Mouse (Mus musculus) adrenal gland, adult 2 months (tissue): ENCODE results near the gene Gm20388. TPM values are rescaled to one million over a fixed set of nuclear protein-coding genes. Genes with fewer than 3 reads are reported as not detected.
A peak's percentile ranks its signal among the peaks of the same experiment; 100 is the strongest.

Experiments
- DNase-seq: peaks from one replicate; pipeline ENCODE4 v3.0.0; 2021
- polyA plus RNA-seq: library from polyadenylated mRNA; depleted of rRNA; stranded (reverse); fragments of >200 nt; gene quantifications from 2 replicates; pipeline ENCODE4 v1.2.3, GENCODE M21; 2012
- total RNA-seq, 2 experiments: library from RNA; stranded (reverse); gene quantifications; 2 replicates each; pipeline ENCODE4 v1.2.3; 2021

Gm20388 gene
- total and polyA plus RNA-seq, 3 experiments: 5.9 to 50.1 (median 9.9) TPM

DNA sequence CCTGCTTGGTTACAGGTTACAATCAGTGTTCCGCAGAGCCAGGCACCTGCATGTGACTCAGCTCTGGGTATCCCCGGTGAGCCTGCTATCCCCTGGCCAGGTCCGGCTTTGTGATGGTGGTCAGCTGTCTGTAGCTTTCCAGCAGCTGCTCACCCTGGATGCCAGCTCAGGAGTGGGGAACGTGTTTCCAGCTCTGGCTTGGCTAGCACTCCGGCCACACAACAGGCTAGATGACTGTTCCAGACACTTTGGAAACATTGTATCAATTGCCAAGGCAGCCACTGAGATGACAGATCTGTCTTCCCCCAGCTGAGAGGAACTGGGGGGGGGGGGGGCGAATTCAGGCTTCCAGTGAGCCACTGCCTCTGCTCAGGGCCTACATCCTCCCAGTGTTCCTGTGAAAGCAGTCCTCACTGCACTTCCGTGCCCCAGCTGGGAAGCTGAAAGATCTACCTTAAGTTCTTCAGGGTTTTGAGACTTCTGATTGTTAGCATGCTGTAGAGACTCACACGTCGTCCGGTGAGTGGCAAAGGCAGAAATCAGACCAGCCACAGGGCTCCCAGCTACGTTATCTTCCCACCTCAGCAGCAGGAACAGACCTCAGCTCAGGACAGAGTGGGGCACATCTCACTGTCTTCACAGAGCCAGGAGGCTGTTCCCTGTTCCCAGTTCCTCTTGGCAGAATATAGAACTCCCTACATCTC is 4408.1 kb downstream of the Gm20388 start:
- DNase-seq: no peak

DNA sequence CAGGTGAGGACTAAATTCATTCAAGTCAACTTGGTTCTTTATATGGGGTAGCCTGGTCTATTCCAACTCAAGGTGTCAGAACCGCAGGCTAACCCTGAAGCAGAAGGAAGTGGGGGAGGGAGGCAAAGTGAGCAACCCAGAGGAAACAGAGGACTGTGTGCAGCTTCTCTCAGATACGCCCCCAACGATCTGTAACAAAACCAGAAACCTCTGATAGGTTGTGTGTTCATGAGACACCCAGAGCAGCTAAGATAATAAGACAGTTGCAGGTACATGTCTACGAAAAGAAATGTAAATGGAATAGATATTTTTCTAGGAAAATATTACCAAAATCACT is 4408.6 kb downstream of the Gm20388 start:
- DNase-seq: no peak

DNA sequence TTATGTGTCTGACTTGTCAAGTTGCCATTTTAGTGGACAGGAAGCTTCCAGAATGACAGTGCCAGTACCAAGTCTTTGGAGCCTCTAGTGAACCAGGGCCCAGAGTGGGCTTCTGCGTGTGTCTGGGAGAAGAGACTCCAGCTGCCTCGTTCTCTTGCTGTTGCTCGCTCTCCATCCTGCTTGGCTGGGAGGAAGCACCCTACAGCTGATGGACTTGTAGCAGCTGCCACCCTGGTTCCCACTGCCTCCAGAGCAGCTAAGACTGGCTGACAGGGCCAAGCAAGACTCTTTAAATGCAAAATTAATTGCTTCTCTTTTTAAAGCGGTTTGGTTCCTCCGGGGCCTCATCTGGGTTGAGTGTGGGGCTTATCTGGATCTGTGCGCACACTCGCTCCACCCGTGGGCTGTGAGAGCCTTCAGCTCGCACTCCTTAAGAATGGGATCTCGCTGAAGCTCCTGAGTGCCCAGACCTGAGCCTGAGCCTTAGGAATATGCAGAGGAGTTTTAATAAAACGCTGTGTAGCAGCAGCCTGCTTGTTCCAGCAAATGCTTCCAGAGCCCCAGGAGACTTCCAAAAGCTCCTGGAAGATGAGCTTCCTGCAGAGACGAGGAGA is 4410.7 kb downstream of the Gm20388 start:
- DNase-seq: no peak

DNA sequence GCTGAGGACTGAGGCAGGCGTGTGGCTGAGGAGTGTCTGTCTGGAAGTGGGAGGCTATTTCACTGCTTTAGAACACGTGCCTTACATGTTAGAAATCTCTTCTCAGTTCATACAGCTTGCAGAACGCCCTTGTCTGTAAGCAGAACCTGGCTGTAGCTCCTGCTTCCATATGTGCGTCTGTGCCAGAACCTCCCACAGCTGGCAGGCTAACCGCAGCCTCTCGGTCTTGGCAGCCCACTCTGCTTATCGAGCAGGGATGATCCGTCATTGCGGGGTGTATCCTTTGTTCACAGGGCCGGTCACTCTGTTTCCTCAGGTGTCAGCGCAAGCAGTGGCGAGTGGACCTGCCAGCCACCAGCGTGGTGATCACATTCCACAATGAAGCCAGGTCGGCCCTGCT is 4412.7 kb downstream of the Gm20388 start:
- DNase-seq: no peak

DNA sequence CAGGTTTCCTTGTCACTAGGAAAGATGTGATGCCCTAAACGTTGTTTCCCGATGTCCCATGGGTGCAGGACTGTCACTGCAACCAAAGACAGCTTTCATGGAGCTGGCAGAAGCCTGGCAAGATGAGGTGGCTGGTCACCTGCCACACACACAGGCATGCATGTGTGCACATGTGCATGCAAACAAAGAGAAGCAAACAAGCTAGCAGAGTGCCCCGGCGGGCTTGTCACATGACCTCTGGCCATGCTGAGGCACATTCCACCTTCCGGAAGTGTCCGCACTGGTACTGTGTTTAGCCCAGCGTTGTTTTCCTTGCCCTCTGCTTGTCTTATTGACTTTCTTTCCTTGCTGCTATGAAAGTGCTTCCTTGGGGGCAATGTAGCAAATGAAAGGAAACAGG is 4417.6 kb downstream of the Gm20388 start:
- no peak for DNase-seq

DNA sequence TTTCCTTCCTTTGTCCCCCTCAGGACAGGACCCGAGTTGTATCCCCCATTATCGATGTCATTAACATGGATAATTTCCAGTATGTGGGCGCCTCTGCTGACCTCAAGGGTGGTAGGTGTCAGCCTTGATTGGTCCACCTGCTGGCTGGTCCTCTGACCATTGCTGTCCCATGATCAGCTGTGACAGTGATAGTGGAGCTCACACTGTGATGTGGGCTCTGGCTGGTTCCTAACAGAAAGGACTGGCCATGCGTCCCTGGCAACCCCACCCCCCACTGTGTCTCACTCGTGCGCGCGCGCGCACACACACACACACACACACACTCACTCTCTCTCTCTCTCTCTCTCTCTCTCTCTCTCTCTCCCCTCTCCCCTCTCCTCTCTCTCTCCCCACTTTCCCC is 4419.0 kb downstream of the Gm20388 start:
- DNase-seq: no peak

DNA sequence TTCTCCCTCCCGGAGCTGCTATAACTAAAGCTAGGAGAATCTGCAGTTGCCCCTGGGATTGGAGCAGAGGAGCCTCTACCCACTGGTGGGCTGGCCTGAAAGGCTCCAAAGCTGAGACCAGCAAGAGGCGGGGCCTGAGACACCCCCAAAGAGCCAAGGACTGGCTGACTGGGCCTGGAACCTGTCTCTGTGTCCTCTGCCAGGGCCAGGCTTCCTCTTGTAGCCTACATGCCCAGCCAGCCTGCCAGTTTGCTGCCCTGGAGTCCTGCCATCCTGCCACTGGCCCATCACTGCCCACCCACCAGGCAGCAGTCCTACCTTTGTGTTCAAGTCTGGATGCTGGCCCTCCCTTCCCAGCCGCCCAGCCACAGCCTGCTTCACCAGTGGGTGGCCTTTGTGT is 4419.8 kb downstream of the Gm20388 start:
- no peak for DNase-seq

DNA sequence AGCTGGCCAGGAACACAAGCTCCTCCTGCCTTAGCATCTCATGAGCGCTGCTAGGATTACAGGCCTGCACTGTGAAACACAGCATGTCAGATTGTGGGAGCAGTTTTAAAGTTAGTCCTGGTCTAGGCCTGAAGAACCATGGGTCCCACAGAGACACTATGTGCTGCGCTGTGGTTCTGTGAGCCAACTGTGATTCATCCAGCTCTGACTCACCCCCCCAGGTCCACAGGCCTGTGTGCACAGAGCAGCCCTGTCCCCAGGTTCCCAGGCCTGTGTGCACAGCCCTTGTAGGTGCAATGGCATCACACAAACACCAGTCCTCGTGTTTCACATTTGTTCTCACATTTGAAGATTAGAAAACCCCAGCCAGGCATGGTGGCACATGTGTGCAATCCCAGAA is 4420.5 kb downstream of the Gm20388 start:
- DNase-seq: peak; percentile 69

DNA sequence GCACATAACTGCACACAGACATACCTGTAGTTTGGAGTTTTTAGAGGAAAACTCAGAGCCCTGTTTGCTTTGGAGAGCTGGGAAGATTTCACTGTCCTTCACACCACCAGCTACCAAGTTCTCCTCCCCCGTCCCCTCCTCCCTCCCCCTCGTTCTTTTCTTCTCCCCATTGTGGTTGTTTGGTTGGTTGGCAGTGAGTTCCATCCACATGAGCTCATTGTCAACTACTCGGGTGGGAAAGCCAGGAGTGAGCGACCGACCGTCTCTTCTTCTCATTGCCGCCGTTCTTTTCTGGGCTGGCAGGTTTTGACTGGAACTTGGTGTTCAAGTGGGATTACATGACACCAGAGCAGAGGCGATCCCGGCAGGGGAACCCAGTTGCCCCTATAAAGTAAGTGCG is 4421.1 kb downstream of the Gm20388 start:
- DNase-seq: no peak

DNA sequence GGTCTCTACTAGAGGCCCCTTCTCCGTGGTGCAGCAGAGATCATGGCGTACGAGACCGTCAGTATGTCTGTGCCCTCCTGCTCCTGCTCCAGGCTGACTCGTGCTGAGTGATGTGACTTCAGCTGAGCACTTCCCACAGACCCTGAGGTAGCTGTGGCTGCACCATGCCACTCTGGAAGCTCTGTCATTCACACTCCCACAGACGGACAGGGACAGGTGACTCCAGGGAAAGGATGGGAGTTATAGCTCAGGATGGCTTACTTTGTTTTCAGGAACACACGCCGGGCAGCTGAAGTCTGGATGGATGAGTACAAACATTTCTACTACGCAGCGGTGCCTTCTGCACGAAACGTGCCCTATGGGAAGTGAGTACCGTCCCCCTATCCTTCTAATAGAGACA is 4425.7 kb downstream of the Gm20388 start:
- DNase-seq: no peak

DNA sequence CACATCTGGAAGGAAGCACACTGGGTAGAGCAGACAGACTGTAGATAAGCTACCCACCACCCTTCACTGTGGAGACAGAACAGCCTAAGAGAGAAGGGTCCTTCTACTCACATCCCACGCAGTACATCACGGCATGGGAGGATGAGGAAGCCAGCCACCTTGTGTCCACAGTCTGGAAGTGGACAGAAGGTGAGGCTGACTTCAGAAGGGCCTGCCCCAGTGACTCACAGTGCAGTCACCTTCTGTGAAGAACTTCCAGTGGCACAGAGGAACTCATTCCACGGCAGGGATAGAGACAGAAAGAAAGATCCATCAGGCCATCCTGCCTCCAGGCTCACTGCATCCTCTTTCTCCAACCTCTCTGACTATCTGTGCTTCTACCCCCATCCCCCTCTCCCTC is 4429.1 kb downstream of the Gm20388 start:
- DNase-seq: peak; percentile 34

DNA sequence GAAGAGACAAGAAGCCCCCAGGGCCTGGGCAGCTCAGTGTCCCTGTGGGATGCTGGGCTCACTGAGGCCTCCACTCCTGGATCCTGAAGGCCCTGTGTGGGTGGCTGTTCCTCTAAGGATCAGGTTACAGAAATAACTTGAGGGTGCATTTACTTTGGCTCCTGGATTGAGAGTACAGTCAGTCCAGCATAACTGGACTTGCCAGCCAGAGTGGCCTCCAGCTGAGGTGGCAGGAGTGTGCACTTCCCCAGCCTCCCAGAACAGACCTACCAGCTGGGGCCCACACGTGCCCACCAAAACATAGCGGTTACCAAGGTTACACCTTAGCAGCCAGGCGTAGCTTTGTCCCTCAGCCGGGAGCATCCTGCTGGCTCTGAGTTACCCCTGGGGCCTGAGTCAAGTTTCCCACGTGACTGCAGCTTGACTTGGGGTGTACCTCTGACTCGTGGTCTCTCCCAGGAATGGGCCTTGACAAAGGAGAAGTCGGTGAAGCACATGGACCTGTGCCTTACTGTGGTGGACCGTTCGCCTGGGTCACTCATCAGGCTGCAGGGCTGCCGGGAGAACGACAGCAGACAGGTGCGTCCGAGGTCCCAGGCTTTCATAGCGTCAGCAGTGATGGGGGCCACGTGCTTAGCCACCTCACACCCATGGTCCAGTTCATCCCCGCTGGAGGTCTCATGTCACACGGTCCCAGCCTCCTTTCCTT is 4429.9 kb downstream of the Gm20388 start:
- DNase-seq: no peak

DNA sequence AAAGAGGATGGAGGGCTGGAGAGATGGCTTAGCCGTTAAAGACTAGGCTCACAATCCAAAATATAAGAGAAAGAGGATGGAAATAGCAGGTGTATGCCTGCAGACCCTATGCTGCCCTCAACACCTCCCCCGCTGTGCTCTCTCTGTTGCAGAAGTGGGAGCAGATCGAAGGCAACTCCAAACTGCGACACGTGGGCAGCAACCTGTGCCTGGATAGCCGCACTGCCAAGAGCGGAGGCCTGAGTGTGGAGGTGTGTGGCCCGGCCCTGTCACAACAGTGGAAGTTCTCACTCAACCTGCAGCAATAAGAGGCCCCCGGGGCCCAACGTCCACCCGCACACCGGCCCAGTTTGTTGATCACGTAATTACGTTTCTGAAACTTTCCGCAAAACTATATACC is 4432.5 kb downstream of the Gm20388 start:
- DNase-seq: no peak

DNA sequence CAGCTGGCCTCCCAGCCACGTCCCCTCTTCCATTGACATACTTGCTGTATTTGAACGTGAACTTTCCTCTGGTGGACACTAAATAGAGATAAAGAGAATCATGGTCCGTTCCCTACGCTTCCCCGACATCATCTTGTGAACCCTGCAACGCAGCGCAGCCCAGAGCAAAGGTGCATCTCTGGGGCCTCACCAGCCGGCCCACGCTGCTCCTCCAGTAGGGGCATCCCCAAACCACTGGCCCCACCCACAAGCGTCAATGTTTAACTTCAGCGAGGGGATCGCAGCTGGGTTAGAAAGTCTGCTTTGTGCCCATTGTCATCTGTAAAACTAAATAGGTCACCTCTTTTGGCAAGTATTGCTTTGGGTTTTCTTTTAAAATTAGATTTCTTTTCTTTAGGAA is 4433.4 kb downstream of the Gm20388 start:
- DNase-seq: no peak

DNA sequence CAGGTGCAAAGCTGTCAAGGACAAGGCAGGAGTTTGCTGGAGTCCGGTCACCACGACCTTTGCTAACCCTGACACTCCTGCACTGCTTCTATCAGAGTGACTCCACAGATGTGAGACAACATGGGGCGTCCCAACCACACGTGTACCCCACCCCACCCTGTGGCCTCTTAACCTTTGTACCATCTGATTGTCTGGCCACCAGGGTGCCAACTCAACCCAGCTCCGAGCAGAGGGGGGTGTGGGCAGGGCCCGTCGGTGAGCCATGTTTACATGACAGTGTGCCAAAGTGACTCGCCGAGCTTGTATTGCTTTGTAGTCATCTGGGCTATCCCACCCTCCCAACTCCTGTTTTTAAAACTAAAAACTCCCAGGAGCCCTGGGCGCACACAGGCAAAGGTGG is 4434.5 kb downstream of the Gm20388 start:
- no peak for DNase-seq

DNA sequence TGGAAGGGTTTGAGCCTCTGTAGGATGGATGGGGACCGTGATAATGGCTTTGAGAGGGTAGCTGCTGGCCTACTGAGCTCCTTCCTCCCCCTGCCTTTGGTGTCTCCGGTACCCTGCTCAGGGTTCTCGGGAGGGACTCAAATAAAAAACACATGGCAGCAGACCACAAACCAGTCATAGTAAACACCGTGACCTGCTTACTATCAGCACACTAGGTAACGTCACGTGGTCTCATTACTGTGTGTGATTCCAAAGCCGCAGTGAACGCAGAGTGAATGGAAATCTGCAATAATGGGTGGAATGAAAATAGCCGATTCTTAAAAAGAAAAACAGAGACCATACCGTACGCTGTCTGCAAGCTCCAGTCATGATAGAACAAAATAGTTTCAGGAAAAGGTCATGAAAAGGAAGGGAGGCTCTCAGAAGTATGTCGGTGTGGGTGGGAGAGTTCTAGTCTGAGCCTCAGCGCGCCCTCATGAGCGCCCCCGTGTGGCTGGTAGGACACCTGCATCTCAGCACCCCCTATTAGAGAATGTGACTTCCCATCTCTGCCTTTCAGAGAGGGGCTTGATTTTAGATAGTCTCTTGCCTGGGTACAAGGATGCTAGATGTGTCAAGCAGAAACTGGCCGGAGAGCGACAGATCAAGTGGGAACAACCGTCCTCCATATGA is 4436.3 kb downstream of the Gm20388 start:
- DNase-seq: peak; percentile 49

DNA sequence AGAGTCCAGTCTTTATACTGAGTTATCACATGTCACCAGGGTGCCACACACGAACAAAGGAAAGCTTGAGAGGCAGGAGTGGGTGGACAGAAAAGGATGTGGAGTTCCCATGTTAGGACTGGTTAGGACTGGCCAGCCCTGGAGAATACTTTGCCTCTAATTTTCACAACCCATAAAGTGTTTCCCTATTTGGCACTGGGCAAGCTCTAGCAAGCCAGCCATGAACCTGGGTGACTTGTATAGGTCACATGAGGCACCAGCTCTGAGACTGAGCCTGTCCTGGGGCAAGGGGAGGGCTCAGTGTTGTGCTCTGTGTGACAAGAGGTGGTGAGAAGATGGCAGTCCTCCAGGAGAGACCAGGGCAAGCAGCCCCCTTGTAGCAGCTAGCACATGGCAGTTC is 4437.4 kb downstream of the Gm20388 start:
- no peak for DNase-seq

DNA sequence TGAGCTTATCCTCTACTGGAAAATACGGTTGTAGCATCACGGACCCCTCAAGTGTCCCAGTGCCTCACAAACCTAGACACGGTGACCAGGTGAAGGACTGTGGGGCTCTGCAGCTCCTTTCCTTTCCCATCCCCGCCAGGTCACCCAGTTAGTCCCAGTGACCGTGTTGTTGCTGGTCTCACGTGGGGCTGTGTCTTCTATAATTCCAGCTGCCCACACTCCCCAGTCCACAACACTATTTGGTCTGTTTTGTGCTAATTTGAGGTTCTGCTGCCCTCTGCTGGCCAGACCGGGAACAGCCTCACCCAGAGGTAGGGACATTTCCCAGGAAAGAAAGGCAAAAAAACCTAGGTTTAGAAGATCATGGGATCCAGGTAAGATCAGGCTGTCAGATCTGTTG is 4439.0 kb downstream of the Gm20388 start:
- DNase-seq: peak; percentile 82

DNA sequence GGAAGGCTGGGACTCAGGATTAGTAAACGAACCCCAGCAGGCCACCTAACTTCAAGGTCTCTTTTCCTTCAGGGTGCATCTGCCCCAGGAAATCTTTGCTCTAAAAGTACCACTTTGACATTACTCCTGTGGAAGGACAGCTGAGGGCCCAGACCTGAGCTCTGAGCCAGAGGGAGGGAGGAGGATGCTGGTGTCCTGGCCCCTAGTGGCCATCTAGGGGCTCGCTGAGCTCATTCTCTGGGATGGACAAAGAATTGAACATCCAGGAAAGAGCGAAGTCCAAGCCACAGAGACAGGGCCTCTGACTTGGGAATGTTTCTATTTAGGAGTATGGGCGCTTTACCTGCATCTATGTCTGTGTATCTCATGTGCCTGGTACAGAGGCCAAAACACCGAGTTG is 4441.0 kb downstream of the Gm20388 start:
- DNase-seq: no peak

DNA sequence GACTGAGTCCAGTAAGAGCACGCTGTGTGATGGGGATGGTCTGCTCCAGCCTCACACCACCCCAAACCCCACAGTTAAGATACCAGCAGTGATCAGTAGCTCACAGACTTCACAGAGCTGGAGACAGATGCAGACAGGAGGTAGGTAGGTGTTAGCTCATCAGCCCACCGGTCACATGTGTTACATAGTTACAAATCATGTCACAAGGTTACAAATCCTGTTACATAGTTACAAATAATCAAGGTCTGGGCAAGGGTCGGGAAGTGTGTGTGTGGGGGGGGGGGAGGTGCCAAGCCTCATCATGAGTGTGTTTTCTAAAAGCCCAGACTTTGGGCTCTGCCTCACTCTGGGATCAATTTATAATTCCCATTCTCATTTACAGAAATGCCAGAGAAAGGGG is 4450.3 kb downstream of the Gm20388 start:
- DNase-seq: no peak

DNA sequence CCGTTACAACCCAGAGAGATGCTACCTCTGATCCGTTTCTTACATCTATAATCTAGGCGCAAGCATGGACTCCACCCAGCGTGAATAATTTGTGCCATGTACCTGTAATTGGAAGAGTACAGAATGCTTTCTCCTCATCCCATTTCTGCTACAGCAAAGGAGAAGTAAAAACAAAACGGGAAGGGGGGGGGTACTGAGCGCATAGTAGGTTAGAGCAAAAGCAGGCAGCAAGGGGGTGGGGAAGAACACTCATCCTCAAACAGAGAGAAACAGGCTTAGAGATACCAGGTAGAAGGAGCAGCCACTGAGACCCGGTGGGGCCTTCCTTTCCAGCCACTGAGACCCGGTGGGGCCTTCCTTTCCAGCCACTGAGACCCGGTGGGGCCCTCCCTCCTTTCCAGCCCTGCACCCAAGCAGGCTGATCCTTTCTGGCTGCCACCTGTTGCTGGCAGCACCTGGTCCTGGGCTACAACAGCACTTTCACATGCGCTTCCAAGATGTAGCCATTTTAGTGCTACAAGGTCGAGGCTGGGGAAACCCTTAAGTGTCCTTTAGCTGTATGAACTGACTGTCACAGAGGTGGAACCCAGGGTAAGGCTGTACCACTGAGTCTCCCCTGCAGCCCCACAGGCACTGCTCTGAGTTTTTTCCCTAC is 4451.3 kb downstream of the Gm20388 start:
- no peak for DNase-seq

DNA sequence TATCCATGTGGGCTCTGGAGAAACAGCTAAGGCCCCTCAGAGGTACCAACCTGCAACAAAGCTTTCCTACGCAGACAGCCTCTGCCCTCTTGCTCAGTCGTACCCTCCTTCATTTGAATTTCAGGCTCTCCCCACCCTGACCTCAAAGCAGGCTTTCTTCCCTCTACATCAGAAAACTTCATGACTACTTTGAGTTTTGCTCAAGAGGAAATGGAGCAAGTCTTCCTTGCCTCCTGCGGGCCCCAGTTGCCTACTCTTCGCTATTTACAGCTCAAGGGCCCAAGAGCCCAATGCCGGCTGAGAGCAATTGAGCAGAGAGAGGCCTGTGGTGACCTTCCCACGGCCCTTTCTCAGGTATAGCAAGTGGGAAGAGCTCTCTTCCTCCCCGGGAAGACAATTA is 4451.9 kb downstream of the Gm20388 start:
- DNase-seq: no peak

DNA sequence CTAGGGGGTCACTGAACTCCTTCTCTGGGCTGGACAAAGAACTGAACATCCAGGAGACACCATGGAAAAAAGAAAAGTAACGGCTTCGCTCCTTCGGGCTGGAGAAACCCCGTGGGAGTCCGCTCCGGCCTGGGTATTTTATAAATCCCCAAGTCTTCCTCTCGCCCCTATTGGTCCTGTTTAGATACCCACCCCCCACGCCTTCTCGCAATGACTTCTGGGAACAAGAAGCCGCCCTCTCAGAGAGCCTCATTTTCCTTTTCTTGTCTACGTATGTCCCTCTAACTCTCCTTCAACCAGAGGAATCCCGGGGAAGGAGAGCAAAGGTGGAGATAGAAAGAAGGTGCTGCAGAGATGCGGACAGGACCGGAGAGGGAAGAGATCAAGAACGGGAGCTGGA is 4452.7 kb downstream of the Gm20388 start:
- no peak for DNase-seq
